Mouse (Mus musculus) kidney, adult 2 months (tissue): ENCODE results near the gene Tmem235.

Source experiments
- CTCF ChIP-seq: fragments of 200-500 bp; conservative IDR thresholded peaks from 2 replicates; pipeline ENCODE4 v1.5.1; 2011; ENCODE audit warnings: low read depth, mild to moderate bottlenecking, control low read depth, low read length, moderate library complexity, mixed read lengths; ENCODE audit not compliant: insufficient read depth, insufficient read length
- POLR2A ChIP-seq: fragments of 200-500 bp; IDR thresholded peaks from one replicate; pipeline ENCODE4 v1.6.1; 2011; ENCODE audit warnings: low read depth, low read length, control low read depth

DNA sequence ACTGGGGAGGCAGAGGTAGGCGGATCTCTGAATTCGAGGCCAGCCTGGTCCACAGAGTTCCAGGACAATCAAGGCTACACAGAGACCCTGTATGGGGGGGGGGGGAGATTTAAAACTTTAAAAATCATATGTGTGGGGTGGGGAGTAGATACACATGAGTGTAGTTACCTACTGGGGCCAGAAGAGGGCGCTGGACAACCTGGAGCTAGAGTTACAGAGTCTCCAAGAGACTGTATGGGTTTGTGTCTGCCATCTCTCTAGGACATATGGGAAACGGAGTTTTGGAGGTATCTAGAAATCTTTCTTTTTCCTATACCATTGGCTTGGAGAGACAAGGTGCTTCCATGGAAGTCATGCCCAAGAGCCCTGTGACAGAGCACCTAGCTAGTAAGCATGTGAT lies 13.9 kb downstream of the Tmem235 start:
- TF ChIP-seq CTCF (peak; percentile 42), POLR2A (no peak)
